Mouse (Mus musculus): Measurements from ENCODE around the gene Aco2. TPM values are rescaled to one million over a fixed set of nuclear protein-coding genes. Genes with fewer than 3 reads are reported as not detected.

The Aco2 gene
- total and polyA plus RNA-seq, 2 experiments from 2014 or later: 298 to 536 TPM

DNA sequence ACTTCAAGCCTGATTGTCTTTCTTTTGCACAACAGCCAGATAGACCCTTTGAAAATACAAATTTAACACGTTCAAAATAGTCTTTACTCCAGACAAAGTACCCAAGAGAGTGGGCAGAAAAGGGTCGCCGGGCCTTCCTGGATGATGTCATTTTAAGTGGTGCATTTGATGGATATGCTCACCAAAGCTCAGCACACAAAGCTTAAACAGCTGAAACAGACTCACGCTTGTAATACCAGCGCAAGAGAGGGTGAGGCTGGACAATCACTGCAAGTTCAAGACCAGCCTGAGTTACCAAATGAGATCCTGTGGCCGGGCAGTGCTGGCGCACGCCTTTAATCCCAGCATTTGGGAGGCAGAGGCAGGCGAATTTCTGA is 54.3 kb downstream of the Aco2 start:
- ATAC-seq: no peak
- WGBS: 26% methylated on average over 9 of the region's 9 CpGs

DNA sequence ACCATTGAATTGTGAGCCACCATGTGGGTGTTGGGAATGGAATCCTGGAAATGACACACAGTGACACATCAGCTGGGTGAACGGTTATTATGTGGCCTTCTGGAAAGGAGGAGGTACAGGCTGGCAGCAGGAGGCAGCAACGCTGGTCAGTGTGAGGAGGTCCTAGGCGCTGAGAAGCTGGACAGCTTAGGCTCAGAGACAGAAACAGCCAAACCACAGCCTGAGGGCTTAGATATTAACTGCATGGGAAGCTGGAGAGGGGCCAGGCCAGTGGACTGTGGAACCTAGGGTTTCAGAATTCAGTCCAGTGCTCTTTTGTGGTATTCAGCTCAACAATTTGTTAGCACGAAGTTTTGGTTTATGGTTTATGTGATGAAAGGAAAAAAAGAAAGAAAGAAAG is 55.6 kb downstream of the Aco2 start:
- ATAC-seq (no peak), DNase-seq (ENCODE audit: low spot score) (peak; percentile 59)
- Histone ChIP-seq H3K27ac (peak overlapping the region; percentile 80), H3K4me3 (ENCODE audit: low read length) (no peak overlapping the region), H3K9me3 (ENCODE audit: low read length) (no peaks in the 10 kb centered on the region), H3K36me3 (ENCODE audit: insufficient read depth, low read length) (no peaks in the 10 kb centered on the region), H3K27me3 (ENCODE audit: insufficient read depth, low read length) (no peaks in the 10 kb centered on the region), H3K4me1 (ENCODE audit: insufficient read depth, low read length) (peaks cover 14% of the 10 kb centered on the region), H3K4me2 (ENCODE audit: low read depth, low read length) (no peak overlapping the region), H3K9ac (replicated peaks; ENCODE audit: low read length) (no peak overlapping the region)
- no peak for TF ChIP-seq CTCF (IDR thresholded peaks at IDR 0.05; ENCODE audit: low read depth)
- WGBS: 37% methylated on average over 4 of the region's 4 CpGs

More for the DNA sequence above, 54.3 kb downstream of the Aco2 start:
- DNase-seq (ENCODE audit: low spot score): no peak
- peaks cover 12% of the 10 kb centered on the region for H3K4me1 ChIP-seq (ENCODE audit: insufficient read depth, low read length)
- no peak for TF ChIP-seq CTCF (IDR thresholded peaks at IDR 0.05; ENCODE audit: low read depth)
- H3K4me2 ChIP-seq (ENCODE audit: low read depth, low read length): peak overlapping the region; percentile 84
- no peaks in the 10 kb centered on the region for H3K27me3 ChIP-seq (ENCODE audit: insufficient read depth, low read length)
- H3K9ac ChIP-seq (replicated peaks; ENCODE audit: low read length): no peak overlapping the region
- H3K36me3 ChIP-seq (ENCODE audit: insufficient read depth, low read length): no peaks in the 10 kb centered on the region
- H3K4me3 ChIP-seq (ENCODE audit: low read length): peak overlapping the region; percentile 68
- peak overlapping the region; percentile 80 for H3K27ac ChIP-seq
- H3K9me3 ChIP-seq (ENCODE audit: low read length): no peaks in the 10 kb centered on the region

DNA sequence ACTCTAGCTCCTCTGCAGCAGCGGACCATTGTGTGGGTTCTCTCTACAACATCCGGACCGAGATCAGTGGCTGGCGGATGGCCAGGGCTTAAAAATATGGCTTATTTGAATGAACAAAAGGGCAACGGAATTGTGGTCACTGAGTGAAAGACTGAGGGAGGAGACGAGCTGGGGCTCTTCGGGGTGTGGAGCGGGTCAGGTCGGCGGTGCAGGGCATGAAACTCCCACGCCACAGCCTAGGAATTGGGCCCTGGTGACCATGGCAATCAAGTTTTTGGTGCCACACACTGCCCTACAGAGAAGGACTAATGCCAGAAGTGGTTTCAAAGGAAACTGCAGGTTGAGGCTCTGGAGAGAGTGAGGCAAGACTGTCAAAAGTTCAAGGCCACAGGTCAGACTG is 56.2 kb downstream of the Aco2 start:
- no peaks in the 10 kb centered on the region for H3K9me3 ChIP-seq (ENCODE audit: low read length)
- H3K9ac ChIP-seq (replicated peaks; ENCODE audit: low read length): no peak overlapping the region
- H3K4me2 ChIP-seq (ENCODE audit: low read depth, low read length): no peak overlapping the region
- ATAC-seq: no peak
- H3K27ac ChIP-seq: peak overlapping the region; percentile 80
- H3K4me3 ChIP-seq (ENCODE audit: low read length): no peak overlapping the region
- TF ChIP-seq CTCF (IDR thresholded peaks at IDR 0.05; ENCODE audit: low read depth): no peak
- WGBS: 28% methylated on average over 11 of the region's 11 CpGs
- peaks cover 16% of the 10 kb centered on the region for H3K4me1 ChIP-seq (ENCODE audit: insufficient read depth, low read length)
- H3K27me3 ChIP-seq (ENCODE audit: insufficient read depth, low read length): no peaks in the 10 kb centered on the region
- no peaks in the 10 kb centered on the region for H3K36me3 ChIP-seq (ENCODE audit: insufficient read depth, low read length)
- peak; percentile 75 for DNase-seq (ENCODE audit: low spot score)

DNA sequence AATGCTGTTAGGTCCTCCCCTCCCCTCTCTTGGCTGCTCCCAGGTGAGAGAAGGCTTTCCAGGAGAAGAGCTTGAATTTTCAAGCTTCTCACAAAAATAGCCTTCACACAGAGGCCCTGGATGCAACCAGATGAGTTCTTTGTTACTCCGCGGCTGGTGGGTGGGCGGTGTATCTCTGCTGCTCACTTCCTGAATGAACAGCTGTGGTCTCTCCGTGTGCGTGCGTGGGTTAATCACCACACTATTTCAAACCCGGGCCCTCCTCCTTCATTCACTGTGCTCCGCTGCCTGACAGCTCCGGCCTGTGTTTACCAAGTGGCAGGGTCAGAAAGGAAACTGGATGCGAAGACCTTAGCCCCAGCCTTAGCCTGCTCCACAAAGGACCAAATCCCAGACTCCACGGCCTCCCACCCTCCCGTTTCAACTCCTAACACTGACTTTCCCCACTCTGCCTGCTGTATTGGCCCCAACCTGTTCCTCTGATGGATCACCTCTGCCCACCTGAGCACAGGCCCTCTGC is 60.9 kb downstream of the Aco2 start:
- WGBS: 21% methylated on average over 12 of the region's 12 CpGs
- Histone ChIP-seq H3K36me3 (ENCODE audit: insufficient read depth, low read length) (no peaks in the 10 kb centered on the region), H3K27me3 (ENCODE audit: insufficient read depth, low read length) (no peaks in the 10 kb centered on the region), H3K9ac (replicated peaks; ENCODE audit: low read length) (no peak overlapping the region), H3K4me3 (ENCODE audit: low read length) (no peak overlapping the region), H3K27ac (peak overlapping the region; percentile 15; the same call in 1 of the 2 replicates), H3K4me1 (ENCODE audit: insufficient read depth, low read length) (peaks cover 15% of the 10 kb centered on the region), H3K4me2 (ENCODE audit: low read depth, low read length) (peak overlapping the region; percentile 7; the same call in 1 of the 2 replicates), H3K9me3 (ENCODE audit: low read length) (no peaks in the 10 kb centered on the region)
- TF ChIP-seq CTCF (IDR thresholded peaks at IDR 0.05; ENCODE audit: low read depth): no peak
- ATAC-seq: no peak
- DNase-seq (ENCODE audit: low spot score): no peak

DNA sequence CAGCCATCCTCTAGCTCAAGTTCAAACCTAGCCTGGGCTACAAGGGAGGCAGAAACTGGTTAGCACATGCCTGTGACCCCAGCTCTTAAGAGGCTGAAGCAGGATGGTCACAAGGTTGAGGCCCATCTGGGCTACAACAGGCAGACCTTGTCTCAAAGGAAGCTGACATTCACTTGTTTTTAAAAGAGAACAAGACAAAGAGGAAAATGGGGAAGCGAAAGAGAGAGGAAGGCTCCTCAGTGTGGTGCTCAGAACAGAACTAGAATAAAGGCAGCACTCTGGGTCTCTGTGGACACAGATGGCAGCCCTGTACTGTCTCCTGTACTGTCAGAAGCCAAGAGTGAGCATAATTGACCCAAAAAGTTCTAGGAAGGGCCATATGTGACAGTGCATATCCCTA is 61.9 kb downstream of the Aco2 start:
- 86% methylated on average over 1 of the region's 1 CpGs for WGBS
- no peak for ATAC-seq
- Histone ChIP-seq H3K27ac (no peak overlapping the region), H3K4me2 (ENCODE audit: low read depth, low read length) (no peak overlapping the region), H3K36me3 (ENCODE audit: insufficient read depth, low read length) (no peaks in the 10 kb centered on the region), H3K9ac (replicated peaks; ENCODE audit: low read length) (no peak overlapping the region), H3K9me3 (ENCODE audit: low read length) (no peaks in the 10 kb centered on the region), H3K27me3 (ENCODE audit: insufficient read depth, low read length) (no peaks in the 10 kb centered on the region), H3K4me1 (ENCODE audit: insufficient read depth, low read length) (peaks cover 18% of the 10 kb centered on the region), H3K4me3 (ENCODE audit: low read length) (no peak overlapping the region)
- no peak for DNase-seq (ENCODE audit: low spot score)
- no peak for TF ChIP-seq CTCF (IDR thresholded peaks at IDR 0.05; ENCODE audit: low read depth)

DNA sequence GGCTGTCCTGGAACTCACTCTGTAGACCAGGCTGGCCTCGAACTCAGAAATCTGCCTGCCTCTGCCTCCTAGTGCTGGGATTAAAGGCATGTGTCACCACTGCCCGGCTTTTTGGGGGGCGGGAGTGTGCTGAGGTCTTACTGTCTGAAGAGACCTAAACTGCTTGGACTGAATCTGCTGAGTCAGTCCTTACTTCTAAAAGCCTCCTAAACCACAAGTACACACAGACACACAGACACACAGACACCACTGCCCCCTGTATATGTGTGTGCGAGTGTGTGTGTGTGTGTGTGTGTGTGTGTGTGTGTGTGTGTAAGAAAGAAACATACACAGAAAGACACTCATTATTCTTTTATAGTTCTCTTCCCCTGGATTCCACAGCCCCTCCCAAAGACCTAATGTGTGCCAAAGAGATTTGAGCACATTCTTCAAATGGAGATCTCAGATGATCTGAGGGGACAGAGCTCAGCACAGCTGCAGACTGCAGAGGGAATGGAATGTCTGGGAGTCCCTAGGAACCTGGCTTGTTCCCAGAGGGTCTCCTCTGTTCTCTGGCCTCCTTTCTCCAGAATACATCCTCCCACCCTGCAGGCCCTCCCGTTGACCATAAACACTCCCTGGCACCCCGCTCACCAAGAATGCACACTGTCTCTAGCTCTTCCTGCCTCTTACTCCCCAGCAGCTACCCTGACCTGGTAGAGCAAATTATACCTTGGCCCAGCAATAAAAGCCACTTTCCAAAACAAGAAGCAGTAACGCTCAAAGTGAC is 63.9 kb downstream of the Aco2 start:
- Histone ChIP-seq H3K4me3 (ENCODE audit: low read length) (peak overlapping the region; percentile 58), H3K9me3 (ENCODE audit: low read length) (no peaks in the 10 kb centered on the region), H3K4me2 (ENCODE audit: low read depth, low read length) (peak overlapping the region; percentile 60), H3K36me3 (ENCODE audit: insufficient read depth, low read length) (no peaks in the 10 kb centered on the region), H3K9ac (replicated peaks; ENCODE audit: low read length) (peak overlapping the region; percentile 82), H3K27me3 (ENCODE audit: insufficient read depth, low read length) (no peaks in the 10 kb centered on the region), H3K27ac (peak overlapping the region; percentile 93), H3K4me1 (ENCODE audit: insufficient read depth, low read length) (peaks cover 18% of the 10 kb centered on the region)
- WGBS: 51% methylated on average over 7 of the region's 7 CpGs
- DNase-seq (ENCODE audit: low spot score): no peak
- TF ChIP-seq CTCF (IDR thresholded peaks at IDR 0.05; ENCODE audit: low read depth): no peak
- ATAC-seq: no peak

DNA sequence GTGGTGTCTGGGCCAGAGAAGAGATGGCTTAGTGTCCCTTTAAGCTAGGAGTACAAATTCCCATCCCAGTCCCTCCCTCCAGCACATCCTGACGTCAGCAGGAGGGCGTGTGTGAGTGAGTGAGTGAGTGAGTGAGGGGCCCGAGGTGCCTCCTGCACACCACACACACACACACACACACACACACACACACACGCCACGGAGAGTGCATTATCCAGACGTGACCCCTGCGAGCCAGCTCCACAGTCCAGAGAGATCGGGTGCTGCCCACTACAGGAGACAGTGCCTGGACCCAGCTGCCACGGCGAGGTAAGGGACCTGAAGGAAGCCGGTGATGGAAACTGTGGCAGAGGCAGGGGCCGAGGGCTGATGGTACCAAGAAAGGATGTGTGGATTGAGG is 64.6 kb downstream of the Aco2 start, which contains the start of gene Csdc2:
Gene Csdc2, plus strand, starts transcription at position 81 of the 400 bp plus-strand sequence.
- H3K4me2 ChIP-seq (ENCODE audit: low read depth, low read length): peak within 1 kb of the TSS; percentile 60
- DNase-seq (ENCODE audit: low spot score) (peak; percentile 87), ATAC-seq (peak; percentile 86)
- H3K9me3 ChIP-seq (ENCODE audit: low read length): no peaks in the 10 kb centered on the region
- peak; percentile 53 for TF ChIP-seq CTCF (IDR thresholded peaks at IDR 0.05; ENCODE audit: low read depth)
- no peaks in the 10 kb centered on the region for H3K36me3 ChIP-seq (ENCODE audit: insufficient read depth, low read length)
- H3K27ac ChIP-seq: peak within 1 kb of the TSS; percentile 93
- H3K27me3 ChIP-seq (ENCODE audit: insufficient read depth, low read length): no peaks in the 10 kb centered on the region
- peaks cover 18% of the 10 kb centered on the region for H3K4me1 ChIP-seq (ENCODE audit: insufficient read depth, low read length)
- WGBS: 5% methylated on average over 11 of the region's 12 CpGs
- H3K9ac ChIP-seq (replicated peaks; ENCODE audit: low read length): peak within 1 kb of the TSS; percentile 82
- peak within 1 kb of the TSS; percentile 58 for H3K4me3 ChIP-seq (ENCODE audit: low read length)

Measured in hindbrain, postnatal 0 days (tissue).